Mouse (Mus musculus) stomach, postnatal 0 days (tissue): ENCODE results near the gene Arf3. TPM values are rescaled to one million over a fixed set of nuclear protein-coding genes. Genes with fewer than 3 reads are reported as not detected.

Experiments used
- ATAC-seq: fragments of 200-750 bp; cut with Nextera tagmentation; 2 replicates; pipeline ENCODE4 v1.8.0; 2017; ENCODE audit not compliant: low FRiP score, low TSS enrichment
- DNase-seq: peaks from one replicate; pipeline ENCODE4 v3.0.0-alpha.2; 2016; ENCODE audit warnings: low spot score
- H3K27ac ChIP-seq: fragments of 300-500 bp; sonication (generic); replicated peaks from 2 replicates; pipeline ENCODE4 v1.5.1; 2014; ENCODE audit warnings: mild to moderate bottlenecking, control low read depth
- H3K27me3 ChIP-seq: fragments of 300-500 bp; sonication (generic); 2 replicates; pipeline ENCODE4 v1.6.1; 2014; ENCODE audit warnings: low read length; ENCODE audit not compliant: control insufficient read depth, insufficient read depth
- H3K36me3 ChIP-seq: fragments of 300-500 bp; sonication (generic); 2 replicates; pipeline ENCODE4 v1.6.1; 2014; ENCODE audit warnings: low read length, mixed read lengths; ENCODE audit not compliant: control insufficient read depth, insufficient read depth
- H3K4me1 ChIP-seq: fragments of 300-500 bp; sonication (generic); replicated peaks from 2 replicates; pipeline ENCODE4 v1.6.1; 2014; ENCODE audit warnings: antibody characterized with exemption; ENCODE audit not compliant: control insufficient read depth, insufficient read depth
- H3K4me2 ChIP-seq: fragments of 300-500 bp; sonication (generic); replicated peaks from 2 replicates; pipeline ENCODE4 v1.6.1; 2014; ENCODE audit warnings: low read depth, mild to moderate bottlenecking, control low read depth, moderate library complexity
- H3K4me3 ChIP-seq: fragments of 300-500 bp; sonication (generic); 2 replicates; pipeline ENCODE4 v1.5.1; 2014; ENCODE audit warnings: low read depth, low read length, control low read depth
- H3K9ac ChIP-seq: fragments of 300-500 bp; sonication (generic); 2 replicates; pipeline ENCODE4 v1.6.1; 2014; ENCODE audit warnings: mild to moderate bottlenecking, low read length, control low read depth, mixed read lengths
- H3K9me3 ChIP-seq: fragments of 300-500 bp; sonication (generic); 2 replicates; pipeline ENCODE4 v1.6.1; 2016; ENCODE audit warnings: low read length; ENCODE audit not compliant: control insufficient read depth
- CTCF ChIP-seq: IDR thresholded peaks from 2 replicates; pipeline ENCODE4 v1.5.1; 2016; ENCODE audit warnings: antibody characterized with exemption, low read depth, mild to moderate bottlenecking, moderate library complexity
- EP300 ChIP-seq: optimal IDR thresholded peaks from 2 replicates; pipeline ENCODE3; 2016; ENCODE audit warnings: antibody characterized with exemption
- WGBS: fragments of 180-500 bp; shearing (Covaris S2); extraction: QIAGEN DNeasy Blood & Tissue Kit; methylation state at CpG from one replicate; pipeline ENCODE4 v1.1.7; 2014; 5-methylcytosine and 5-hydroxymethylcytosine counted together
- polyA plus RNA-seq: library from polyadenylated mRNA; unstranded; fragments of >200 nt; fragmentation: Nextera tagmentation; extraction: Ambion mirVana; gene quantifications from 2 replicates; pipeline ENCODE4 v1.2.1, GENCODE M21; 2015

The Arf3 gene
- polyA plus RNA-seq, 1 experiment from 2014 or later = 29.5 TPM

DNA sequence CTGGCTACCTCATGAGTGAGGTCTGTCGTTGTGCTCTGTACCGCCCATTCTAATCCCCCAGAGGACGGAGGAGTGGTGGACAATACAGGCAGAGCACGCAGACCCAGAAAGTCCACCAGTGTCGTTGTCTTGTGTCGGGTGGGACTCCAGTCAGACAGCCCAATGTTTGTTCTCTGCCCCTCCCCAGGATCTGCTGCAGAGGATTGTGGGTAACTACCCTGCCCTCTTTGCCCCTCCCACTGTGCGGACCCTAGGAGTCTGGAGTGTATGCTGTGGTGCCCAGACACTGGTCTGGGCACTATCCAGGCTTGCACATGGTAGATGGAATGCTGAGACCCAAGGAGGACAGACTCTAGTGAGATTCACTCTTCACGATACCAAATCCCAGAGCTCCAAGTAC lies 66.8 kb downstream of the Arf3 start:
- 41% methylated on average over 8 of the region's 8 CpGs for WGBS
- ATAC-seq (no peak), DNase-seq (no peak)
- no peak overlapping the region for H3K4me2 ChIP-seq
- 0 out of 2 replicates have a peak, but pooled peaks cover 2% of the 10 kb centered on the region for H3K27me3 ChIP-seq
- H3K9ac ChIP-seq = no peak overlapping the region
- H3K4me1 ChIP-seq = no peaks in the 10 kb centered on the region; the same call in 1 of the 2 replicates
- no peak overlapping the region for H3K4me3 ChIP-seq
- H3K36me3 ChIP-seq = no peaks in the 10 kb centered on the region
- no peak overlapping the region for H3K27ac ChIP-seq
- TF ChIP-seq CTCF (no peak), EP300 (no peak)
- no peaks in the 10 kb centered on the region for H3K9me3 ChIP-seq

DNA sequence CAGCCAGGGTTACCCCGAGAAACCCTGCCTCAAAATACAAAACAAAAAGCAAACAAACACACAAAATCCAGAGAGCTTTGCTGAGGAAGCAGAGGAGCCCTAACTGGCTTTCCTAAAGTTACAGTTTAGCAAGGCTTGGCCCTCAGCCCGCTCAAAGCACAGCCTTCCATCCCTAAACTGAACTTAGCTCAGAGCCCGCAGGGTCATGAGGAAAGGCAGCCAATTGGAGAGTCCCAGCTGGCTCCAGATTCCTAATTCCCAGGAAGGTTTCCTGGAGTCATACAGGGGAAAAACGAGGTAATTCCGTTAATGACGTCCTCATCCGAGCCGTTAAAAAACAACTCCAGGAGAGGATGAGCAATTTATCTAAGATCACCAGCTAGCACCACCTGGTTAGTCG lies 67.3 kb downstream of the Arf3 start:
- TF ChIP-seq CTCF (no peak), EP300 (no peak)
- H3K9ac ChIP-seq = no peak overlapping the region
- H3K4me3 ChIP-seq = no peak overlapping the region
- no peaks in the 10 kb centered on the region for H3K9me3 ChIP-seq
- ATAC-seq (no peak), DNase-seq (no peak)
- WGBS = 38% methylated on average over 9 of the region's 9 CpGs
- no peak overlapping the region for H3K4me2 ChIP-seq
- H3K36me3 ChIP-seq = no peaks in the 10 kb centered on the region
- no peak overlapping the region for H3K27ac ChIP-seq
- no peaks in the 10 kb centered on the region; the same call in 1 of the 2 replicates for H3K4me1 ChIP-seq
- H3K27me3 ChIP-seq = no peaks in the 10 kb centered on the region

DNA sequence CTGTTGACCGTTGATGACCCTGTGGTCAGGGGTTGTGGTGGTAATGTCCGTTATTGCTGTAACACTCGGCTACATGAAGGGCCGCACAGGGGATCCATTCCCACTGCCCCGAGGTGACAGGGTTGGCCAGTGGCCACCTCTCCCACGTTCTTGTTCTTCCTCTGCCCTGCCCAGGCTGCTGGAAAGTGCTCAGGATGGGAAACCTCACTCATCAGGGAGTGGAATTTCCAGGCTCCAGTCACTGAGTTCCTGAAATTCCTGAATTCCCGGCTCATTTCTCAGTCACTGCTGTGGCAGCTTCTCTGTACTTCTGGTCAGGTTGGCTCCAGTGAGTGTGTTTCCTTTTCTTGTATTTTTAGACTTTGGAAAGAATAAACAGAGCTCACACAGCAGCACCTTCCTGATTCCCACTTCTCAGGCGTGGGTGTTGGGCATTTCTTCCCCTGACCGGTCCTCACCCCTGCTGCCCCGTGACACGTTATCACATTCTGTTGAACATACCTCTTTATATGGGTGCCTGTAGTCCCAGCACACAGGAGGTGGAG lies 70.8 kb downstream of the Arf3 start:
- 0 out of 2 replicates have a peak overlapping the region, but pooled peaks have one; percentile 8 for H3K27ac ChIP-seq
- peak overlapping the region; percentile 4; the same call in 1 of the 2 replicates for H3K9ac ChIP-seq
- H3K9me3 ChIP-seq = no peaks in the 10 kb centered on the region
- peak; percentile 34 for DNase-seq
- ATAC-seq = peak; percentile 49; the same call in 1 of the 2 replicates
- no peaks in the 10 kb centered on the region for H3K27me3 ChIP-seq
- H3K4me2 ChIP-seq = no peak overlapping the region
- H3K36me3 ChIP-seq = no peaks in the 10 kb centered on the region
- WGBS = 26% methylated on average over 11 of the region's 11 CpGs
- no peak overlapping the region for H3K4me3 ChIP-seq
- H3K4me1 ChIP-seq = no peaks in the 10 kb centered on the region; the same call in 1 of the 2 replicates
- peak; percentile 21 for TF ChIP-seq EP300
- TF ChIP-seq CTCF = no peak

GRCm38 (mm10) chr15:98691486-98692147 lies 71.4 kb downstream of the Arf3 start:
- H3K9me3 ChIP-seq = no peaks in the 10 kb centered on the region
- H3K27me3 ChIP-seq = no peaks in the 10 kb centered on the region
- no peak for ATAC-seq
- H3K4me3 ChIP-seq = no peak overlapping the region
- H3K36me3 ChIP-seq = no peaks in the 10 kb centered on the region
- WGBS = 67% methylated on average over 7 of the region's 7 CpGs
- no peak for DNase-seq
- no peak overlapping the region for H3K4me2 ChIP-seq
- no peaks in the 10 kb centered on the region; the same call in 1 of the 2 replicates for H3K4me1 ChIP-seq
- H3K27ac ChIP-seq = 0 out of 2 replicates have a peak overlapping the region, but pooled peaks have one; percentile 8
- TF ChIP-seq CTCF = no peak
- TF ChIP-seq EP300 = no peak
- no peak overlapping the region for H3K9ac ChIP-seq

DNA sequence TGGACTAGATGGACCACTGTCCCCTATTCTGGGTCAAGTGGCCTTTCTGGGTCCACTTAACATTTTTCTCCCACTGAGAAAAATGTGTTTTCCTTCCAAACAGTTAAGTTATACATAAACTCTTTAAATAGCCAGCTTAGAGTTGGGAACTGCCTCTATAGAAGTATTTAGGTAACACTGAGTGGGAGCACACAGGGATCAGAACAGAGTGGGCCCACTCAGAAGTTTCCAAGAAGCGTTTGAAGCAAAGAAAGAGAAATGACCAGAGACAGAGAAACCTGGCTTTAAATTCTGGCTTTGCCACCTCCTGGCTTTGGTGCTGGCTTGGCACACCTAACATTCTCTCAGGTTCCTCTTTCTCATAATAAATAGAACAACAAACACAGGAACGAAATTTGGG lies 73.3 kb downstream of the Arf3 start:
- no peak overlapping the region for H3K9ac ChIP-seq
- DNase-seq (no peak), ATAC-seq (no peak)
- H3K4me3 ChIP-seq = no peak overlapping the region
- H3K9me3 ChIP-seq = no peaks in the 10 kb centered on the region
- H3K4me2 ChIP-seq = no peak overlapping the region
- H3K4me1 ChIP-seq = no peaks in the 10 kb centered on the region; the same call in 1 of the 2 replicates
- H3K27me3 ChIP-seq = no peaks in the 10 kb centered on the region
- no peak overlapping the region for H3K27ac ChIP-seq
- TF ChIP-seq EP300 (no peak), CTCF (no peak)
- WGBS = 77% methylated on average over 2 of the region's 2 CpGs
- no peaks in the 10 kb centered on the region for H3K36me3 ChIP-seq

Other genes with a start within 250 kb of the Arf3 start
- gene Kansl2, start 228.9 kb downstream of the Arf3 start, polyA plus RNA-seq = 44.3 and 44.9 TPM in 2 replicates
- gene Ccnt1, start 192.3 kb downstream of the Arf3 start, polyA plus RNA-seq = 20.8 and 23.9 TPM in 2 replicates
- 0.19 and 0.36 TPM in 2 replicates for gene 4930415O20Rik, start 192.2 kb downstream of the Arf3 start, polyA plus RNA-seq
- gene Adcy6, start 153.1 kb downstream of the Arf3 start, polyA plus RNA-seq = 9.0 and 9.5 TPM in 2 replicates
- 15.1 and 17.6 TPM in 2 replicates for gene Cacnb3, start 132.4 kb downstream of the Arf3 start, polyA plus RNA-seq
- gene Ddx23, start 100.3 kb downstream of the Arf3 start, polyA plus RNA-seq = 8.2 and 10.3 TPM in 2 replicates
- gene Rnd1, start 85.8 kb downstream of the Arf3 start, polyA plus RNA-seq = 0.35 and 0.46 TPM in 2 replicates
- 0.70 and 0.76 TPM in 2 replicates for gene Ccdc65, start 55.0 kb downstream of the Arf3 start, polyA plus RNA-seq
- gene Fkbp11, start 35.0 kb downstream of the Arf3 start, polyA plus RNA-seq = 117 and 127 TPM in 2 replicates
- 0.11 TPM in 1 of 2 replicates, not detected in the other for gene Wnt10b, start 14.9 kb upstream of the Arf3 start, polyA plus RNA-seq
- gene Wnt1, start 26.6 kb upstream of the Arf3 start, polyA plus RNA-seq = not detected in 2 replicates
- 0.02 TPM in 1 of 2 replicates, not detected in the other for gene Ddn, start 46.3 kb upstream of the Arf3 start, polyA plus RNA-seq
- 56.2 TPM in 2 replicates for gene Prkag1, start 68.3 kb upstream of the Arf3 start, polyA plus RNA-seq
- gene Kmt2d, start 108.0 kb upstream of the Arf3 start, polyA plus RNA-seq = 5.1 TPM in 2 replicates
- 3.9 and 4.1 TPM in 2 replicates for gene Rhebl1, start 131.3 kb upstream of the Arf3 start, polyA plus RNA-seq
- 0.89 and 1.1 TPM in 2 replicates for gene Dhh, start 135.3 kb upstream of the Arf3 start, polyA plus RNA-seq
- gene Lmbr1l, start 155.0 kb upstream of the Arf3 start, polyA plus RNA-seq = 7.7 and 9.4 TPM in 2 replicates
- gene Tuba1b, start 171.4 kb upstream of the Arf3 start, polyA plus RNA-seq = 470 and 552 TPM in 2 replicates
- gene Gm49450, start 190.3 kb upstream of the Arf3 start, polyA plus RNA-seq = not detected in 2 replicates
- gene Tuba1a, start 190.5 kb upstream of the Arf3 start, polyA plus RNA-seq = 537 and 602 TPM in 2 replicates